Mouse (Mus musculus): Measurements from ENCODE around the gene Ltbp1. TPM values are rescaled to one million over a fixed set of nuclear protein-coding genes. Genes with fewer than 3 reads are reported as not detected.

Ltbp1 gene
- total and polyA plus RNA-seq, 3 experiments, result 0.01 to 0.04 TPM; not detected in 1

DNA sequence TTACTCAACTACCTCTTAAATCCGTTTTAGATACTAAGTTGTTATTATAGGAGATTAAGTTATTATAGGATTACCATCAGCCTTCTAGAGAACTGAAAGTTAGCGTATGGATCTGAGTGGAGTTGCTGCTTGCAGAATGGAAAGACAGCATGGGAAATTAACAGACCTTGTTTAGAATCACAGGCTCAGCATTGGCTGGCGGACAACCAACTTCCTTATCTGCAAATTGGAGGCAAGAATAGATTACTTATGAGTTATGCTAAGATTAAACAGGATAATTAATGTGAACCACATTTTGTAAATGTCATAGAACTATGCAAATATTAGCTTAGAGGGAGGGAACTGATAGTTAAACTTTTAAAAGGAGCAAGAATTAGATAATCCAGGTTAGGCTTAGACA lies 223.0 kb downstream of the Ltbp1 start:
- Histone ChIP-seq H3K79me2 (ENCODE audit: control insufficient read depth, insufficient read depth, low read length, poor library complexity) (no peaks in the 10 kb centered on the region), H3K36me3 (ENCODE audit: control insufficient read depth in 1 of 2, insufficient read depth in 2 of 2, low read length in 2 of 2) (no peaks in the 10 kb centered on the region), H3K4me1 (ENCODE audit: control insufficient read depth in 1 of 2, insufficient read depth in 2 of 2, low read length in 2 of 2) (no peaks in the 10 kb centered on the region), H3K27ac (ENCODE audit: control insufficient read depth, low read depth, low read length) (no peak overlapping the region), H3K4me3 (ENCODE audit: control insufficient read depth in 1 of 2, insufficient read depth in 1 of 2, low read depth in 2 of 2, low read length in 2 of 2) (no peak overlapping the region), H3K9me3 (replicated peaks; ENCODE audit: insufficient read depth, low read length) (no peaks in the 10 kb centered on the region), H3K9ac (ENCODE audit: control insufficient read depth, low read depth, low read length, poor library complexity, severe bottlenecking) (no peak overlapping the region), H3K27me3 (ENCODE audit: control insufficient read depth in 1 of 2, insufficient read depth in 2 of 2, low read length in 2 of 2) (peaks cover 0 to 2% of the 10 kb centered on the region in 2 experiments; a peak in 1 of 4 replicates)
- no peak for DNase-seq (ENCODE audit: low read depth, low spot score)
- TF ChIP-seq TBP (IDR thresholded peaks at IDR 0.05; ENCODE audit: low read depth, low read length), result no peak
- TF ChIP-seq EP300 (IDR thresholded peaks at IDR 0.05; ENCODE audit: low read depth in 1 of 2, low read length in 2 of 2), result no peak
- no peak for TF ChIP-seq MAX (IDR thresholded peaks at IDR 0.05; ENCODE audit: low read length)
- no peak for TF ChIP-seq CTCF (IDR thresholded peaks at IDR 0.05 in 2 of 3, conservative IDR thresholded peaks at IDR 0.05 in 1 of 3; ENCODE audit: control insufficient read depth in 1 of 3, insufficient read depth in 1 of 3, low read depth in 2 of 3, low read length in 3 of 3, poor library complexity in 1 of 3, severe bottlenecking in 1 of 3)
- no peak for TF ChIP-seq E2F4 (IDR thresholded peaks at IDR 0.05; ENCODE audit: borderline replicate concordance, low read depth, low read length)
- TF ChIP-seq ETS1 (IDR thresholded peaks at IDR 0.05; ENCODE audit: low read depth, low read length), result no peak
- no peak for TF ChIP-seq POLR2A (IDR thresholded peaks at IDR 0.05; ENCODE audit: control insufficient read depth in 1 of 2, insufficient read depth in 1 of 2, low read depth in 1 of 2, low read length in 2 of 2, poor library complexity in 1 of 2)
- no peak for TF ChIP-seq SMC3 (IDR thresholded peaks at IDR 0.05; ENCODE audit: low read depth, low read length)
- no peak for TF ChIP-seq ZMIZ1 (IDR thresholded peaks at IDR 0.05; ENCODE audit: low read depth, low read length)
- TF ChIP-seq UBTF (IDR thresholded peaks at IDR 0.05; ENCODE audit: borderline replicate concordance, insufficient read depth, low read depth, low read length), result no peak
- TF ChIP-seq KAT2A (conservative IDR thresholded peaks at IDR 0.05; ENCODE audit: low read depth, low read length), result no peak
- TF ChIP-seq CHD2 (IDR thresholded peaks at IDR 0.05; ENCODE audit: low read length), result no peak
- TF ChIP-seq ZNF384 (IDR thresholded peaks at IDR 0.05; ENCODE audit: low read depth, low read length), result no peak
- TF ChIP-seq USF2 (IDR thresholded peaks at IDR 0.05; ENCODE audit: borderline replicate concordance in 1 of 2, insufficient read depth in 1 of 2, low read depth in 1 of 2, low read length in 2 of 2), result no peak
- no peak for TF ChIP-seq SIN3A (IDR thresholded peaks at IDR 0.05; ENCODE audit: low read length)
- TF ChIP-seq JUND (IDR thresholded peaks at IDR 0.05; ENCODE audit: low read depth, low read length), result no peak

DNA sequence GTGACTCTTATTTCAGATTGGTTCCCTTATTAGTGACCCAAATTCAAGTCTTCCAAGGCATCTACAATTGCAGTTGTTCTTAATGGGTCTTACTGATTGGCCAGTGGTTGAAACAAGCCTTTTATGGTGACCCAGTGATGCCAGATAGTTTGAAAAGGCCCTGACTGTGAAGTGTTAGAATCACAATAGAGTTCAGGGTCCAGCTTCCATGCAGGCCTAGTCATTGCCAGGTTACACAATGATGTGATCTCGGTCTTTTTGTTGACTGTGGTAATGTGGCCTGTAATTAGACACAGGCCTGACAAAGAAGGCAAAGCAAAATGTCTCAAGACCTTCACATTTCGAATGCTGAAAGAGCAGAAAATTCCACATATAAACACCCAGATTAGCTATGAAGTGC lies 227.8 kb downstream of the Ltbp1 start:
- Histone ChIP-seq H3K36me3 (ENCODE audit: control insufficient read depth in 1 of 2, insufficient read depth in 2 of 2, low read length in 2 of 2) (no peaks in the 10 kb centered on the region), H3K27me3 (ENCODE audit: control insufficient read depth in 1 of 2, insufficient read depth in 2 of 2, low read length in 2 of 2) (peaks cover 0 to 2% of the 10 kb centered on the region in 2 experiments; a peak in 2 of 4 replicates), H3K4me3 (ENCODE audit: control insufficient read depth in 1 of 2, insufficient read depth in 1 of 2, low read depth in 2 of 2, low read length in 2 of 2) (no peak overlapping the region), H3K79me2 (ENCODE audit: control insufficient read depth, insufficient read depth, low read length, poor library complexity) (no peaks in the 10 kb centered on the region), H3K4me1 (ENCODE audit: control insufficient read depth in 1 of 2, insufficient read depth in 2 of 2, low read length in 2 of 2) (no peaks in the 10 kb centered on the region), H3K9ac (ENCODE audit: control insufficient read depth, low read depth, low read length, poor library complexity, severe bottlenecking) (no peak overlapping the region), H3K27ac (ENCODE audit: control insufficient read depth, low read depth, low read length) (no peak overlapping the region), H3K9me3 (replicated peaks; ENCODE audit: insufficient read depth, low read length) (no peaks in the 10 kb centered on the region)
- DNase-seq (ENCODE audit: low read depth, low spot score), result no peak
- TF ChIP-seq SMC3 (IDR thresholded peaks at IDR 0.05; ENCODE audit: low read depth, low read length), result no peak

Data from MEL (cell line).